Mouse (Mus musculus) kidney, adult 18-20 months (tissue): ENCODE measurements around the gene Pllp.

Experiments
- DNase-seq: peaks from one replicate; pipeline ENCODE4 v3.0.0; 2021

The Pllp gene

GRCm38 (mm10) chr8:94646165-94646564 is 49.9 kb downstream of the Pllp start:
- no peak for DNase-seq

DNA sequence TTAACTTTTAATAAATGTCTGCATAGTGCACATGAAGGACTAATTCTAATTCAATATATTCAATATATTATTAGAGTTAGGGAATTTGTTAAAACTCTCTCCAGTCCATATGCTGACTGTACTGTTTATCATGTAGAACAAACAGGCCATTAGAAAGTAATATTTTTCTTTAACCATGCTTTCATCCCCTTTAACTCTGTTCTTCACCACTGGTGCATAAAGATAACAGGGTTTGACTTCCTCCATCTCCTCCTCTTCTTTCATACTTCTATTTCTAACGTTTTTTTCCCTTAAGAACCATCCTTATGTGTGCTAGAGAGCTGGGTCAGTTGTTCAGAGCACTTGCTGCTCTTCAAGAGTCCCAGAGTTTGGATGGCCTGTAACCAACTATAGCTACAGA is 50.9 kb downstream of the Pllp start:
- DNase-seq, result no peak

- DNase-seq, result no peak
Measured at GRCm38 (mm10) chr8:94641938-94642337, 54.1 kb downstream of the Pllp start.

GRCm38 (mm10) chr8:94641183-94641582 is 54.9 kb downstream of the Pllp start:
- DNase-seq, result no peak

- DNase-seq, result no peak
Measured at GRCm38 (mm10) chr8:94634211-94634610, 61.9 kb downstream of the Pllp start.

DNA sequence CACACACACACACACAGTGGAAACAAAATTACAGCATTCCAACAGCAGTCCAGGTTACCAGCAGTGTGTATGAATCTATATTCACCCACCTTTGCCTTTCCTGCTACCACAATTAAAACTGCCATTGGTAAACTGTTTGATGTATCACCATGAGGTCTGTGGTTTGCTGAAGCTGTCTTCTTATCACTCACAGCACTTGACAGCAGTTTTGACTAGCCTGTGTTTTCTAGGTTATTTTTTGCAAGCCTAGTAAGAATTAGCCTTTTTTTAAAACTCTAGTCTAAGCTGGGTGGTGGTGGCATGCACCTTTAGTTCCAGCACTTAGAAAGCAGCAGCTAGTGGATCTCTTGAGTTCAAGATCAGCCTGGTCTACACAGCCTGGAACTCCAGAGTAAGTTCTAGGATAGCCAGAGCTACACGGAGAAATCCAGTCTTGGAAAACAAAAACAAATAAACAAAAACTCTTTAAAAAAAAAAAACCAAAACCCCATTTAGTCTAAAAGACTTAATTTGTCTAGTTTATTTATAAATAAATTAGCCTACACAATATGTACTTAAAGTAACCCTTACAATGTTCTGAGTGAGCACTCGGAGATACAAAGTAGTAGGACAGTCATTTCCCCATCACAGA is 62.4 kb downstream of the Pllp start:
- DNase-seq, result no peak
